Mouse (Mus musculus) CH12.LX (cell line): ENCODE data around the gene Ankub1. TPM values are rescaled to one million over a fixed set of nuclear protein-coding genes. Genes with fewer than 3 reads are reported as not detected.
A peak's percentile ranks its signal among the peaks of the same experiment; 100 is the strongest.

Experiments used
- DNase-seq: peaks from one replicate; pipeline ENCODE4 v3.0.0-alpha.2; 2013; ENCODE audit errors: extremely low read depth
- H3K27ac ChIP-seq: 2 replicates; pipeline ENCODE4 v1.5.1; 2012; ENCODE audit warnings: low read depth, mild to moderate bottlenecking, control low read depth, moderate library complexity; ENCODE audit not compliant: insufficient read depth
- H3K27me3 ChIP-seq: replicated peaks from 2 replicates; pipeline ENCODE3; 2012; ENCODE audit warnings: inconsistent platforms
- H3K36me3 ChIP-seq, 2 experiments: replicated peaks in 1 of 2; 2 replicates each; pipeline versions ENCODE3 to v1.6.1; 2012; ENCODE audit warnings: inconsistent platforms in 1 of 2, low read length in 1 of 2, mild to moderate bottlenecking in 1 of 2, mixed read lengths in 1 of 2, moderate library complexity in 1 of 2; ENCODE audit not compliant: control insufficient read depth in 1 of 2, insufficient read depth in 1 of 2
- H3K4me1 ChIP-seq, 2 experiments: 2 replicates each; pipeline ENCODE4 v1.6.1; 2012; ENCODE audit warnings: inconsistent platforms in 1 of 2, moderate library complexity in 1 of 2; ENCODE audit not compliant: insufficient read depth in 2 of 2, control insufficient read depth in 1 of 2
- H3K4me2 ChIP-seq: 2 replicates; pipeline ENCODE4 v1.6.1; 2012; ENCODE audit warnings: low read depth, mild to moderate bottlenecking, control low read depth; ENCODE audit not compliant: poor library complexity, insufficient read depth, severe bottlenecking
- H3K4me3 ChIP-seq, 3 experiments: fragments of 150-350 bp in 1 of 3; sonication (generic) in 1 of 3; replicated peaks in 1 of 3; 2 replicates each; pipeline versions ENCODE3 to v1.5.1; 2011 to 2012; ENCODE audit warnings: low read depth in 2 of 3, low read length in 2 of 3, mild to moderate bottlenecking in 2 of 3, moderate library complexity in 2 of 3, control low read depth in 1 of 3, improper control_type of control experiment in 1 of 3, inconsistent platforms in 1 of 3, mixed read lengths in 1 of 3; ENCODE audit not compliant: poor library complexity in 1 of 3
- H3K79me2 ChIP-seq: replicated peaks from 2 replicates; pipeline ENCODE4 v1.6.1; 2012; ENCODE audit warnings: mild to moderate bottlenecking, moderate library complexity; ENCODE audit not compliant: control insufficient read depth, poor library complexity, insufficient read depth, severe bottlenecking; ENCODE audit errors: extremely low read depth
- H3K9ac ChIP-seq: 2 replicates; pipeline ENCODE4 v1.6.1; 2012; ENCODE audit warnings: low read depth, mild to moderate bottlenecking, control low read depth, moderate library complexity; ENCODE audit not compliant: insufficient read depth
- H3K9me3 ChIP-seq: replicated peaks from 2 replicates; pipeline ENCODE3; 2012; ENCODE audit warnings: low read length, inconsistent platforms, mixed read lengths
- CTCF ChIP-seq, 2 experiments: IDR thresholded peaks in 1 of 2; conservative IDR thresholded peaks in 1 of 2; 2 replicates each; pipeline ENCODE4 v1.5.1; 2011 to 2012; ENCODE audit warnings: low read depth in 2 of 2, low read length in 2 of 2, improper control_type of control experiment in 1 of 2, inconsistent platforms in 1 of 2, mild to moderate bottlenecking in 1 of 2, moderate library complexity in 1 of 2
- E2F4 ChIP-seq: IDR thresholded peaks from 2 replicates; pipeline ENCODE4 v1.6.1; 2011; ENCODE audit warnings: low read depth, low read length, improper control_type of control experiment; ENCODE audit not compliant: insufficient replicate concordance
- GABPA ChIP-seq: IDR thresholded peaks from 2 replicates; pipeline ENCODE4 v1.6.1; 2012; ENCODE audit warnings: low read depth, low read length, improper control_type of control experiment, inconsistent platforms; ENCODE audit not compliant: insufficient replicate concordance
- HCFC1 ChIP-seq: IDR thresholded peaks from 2 replicates; pipeline ENCODE4 v1.6.1; 2012; ENCODE audit warnings: low read depth, mild to moderate bottlenecking, inconsistent platforms, low read length, improper control_type of control experiment
- IRF4 ChIP-seq: IDR thresholded peaks from 2 replicates; pipeline ENCODE4 v1.6.1; 2014; ENCODE audit warnings: low read depth, mild to moderate bottlenecking, inconsistent platforms, low read length, improper control_type of control experiment
- JUN ChIP-seq: IDR thresholded peaks from 2 replicates; pipeline ENCODE4 v1.6.1; 2011; ENCODE audit warnings: low read depth, mild to moderate bottlenecking, low read length, improper control_type of control experiment, moderate library complexity; ENCODE audit not compliant: insufficient read depth
- MEF2A ChIP-seq: IDR thresholded peaks from 2 replicates; pipeline ENCODE4 v1.6.1; 2014; ENCODE audit warnings: low read depth, mild to moderate bottlenecking, inconsistent platforms, low read length, improper control_type of control experiment, borderline replicate concordance
- MXI1 ChIP-seq: IDR thresholded peaks from 2 replicates; pipeline ENCODE4 v1.6.1; 2011; ENCODE audit warnings: mild to moderate bottlenecking, low read depth, low read length, improper control_type of control experiment
- MYC ChIP-seq: IDR thresholded peaks from 2 replicates; pipeline ENCODE4 v1.6.1; 2011; ENCODE audit warnings: low read depth, mild to moderate bottlenecking, improper control_type of control experiment, low read length
- NELFE ChIP-seq: IDR thresholded peaks from 2 replicates; pipeline ENCODE4 v1.6.1; 2011; ENCODE audit warnings: low read depth, low read length, improper control_type of control experiment
- PAX5 ChIP-seq: IDR thresholded peaks from 2 replicates; pipeline ENCODE4 v1.6.1; 2012; ENCODE audit warnings: low read length, inconsistent platforms, mixed read lengths
- RAD21 ChIP-seq: IDR thresholded peaks from 2 replicates; pipeline ENCODE4 v1.6.1; 2011; ENCODE audit warnings: low read depth, mild to moderate bottlenecking, low read length, improper control_type of control experiment, moderate library complexity
- SIN3A ChIP-seq: IDR thresholded peaks from 2 replicates; pipeline ENCODE4 v1.6.1; 2012; ENCODE audit warnings: low read length, improper control_type of control experiment, inconsistent platforms
- TCF12 ChIP-seq: IDR thresholded peaks from 2 replicates; pipeline ENCODE4 v1.6.1; 2014; ENCODE audit warnings: low read depth, mild to moderate bottlenecking, inconsistent platforms, low read length, improper control_type of control experiment
- UBTF ChIP-seq: IDR thresholded peaks from 2 replicates; pipeline ENCODE4 v1.6.1; 2012; ENCODE audit warnings: low read depth, mild to moderate bottlenecking, inconsistent platforms, low read length, improper control_type of control experiment, moderate library complexity
- USF1 ChIP-seq: IDR thresholded peaks from 2 replicates; pipeline ENCODE4 v1.6.1; 2014; ENCODE audit warnings: low read depth, mild to moderate bottlenecking, inconsistent platforms, low read length, improper control_type of control experiment
- dilution Hi-C: fragments of 300-500 bp; cut with MboI; formaldehyde crosslinking; loops from 2 replicates; pipeline ENCODE4 v1.14.3; 2020; ENCODE audit warnings: low sequenced_read_pairs; ENCODE audit not compliant: extremely low pct_unique_long_range_greater_than_20kb, extremely low pct_ligation_motif_present
- in situ Hi-C: fragments of 300-500 bp; cut with MboI; formaldehyde crosslinking; loops from 3 replicates; pipeline ENCODE4 v1.14.3; 2019; ENCODE audit warnings: low sequenced_read_pairs, low pct_ligation_motif_present, low pct_unique_long_range_greater_than_20kb, mixed read lengths
- polyA plus RNA-seq: library from polyadenylated mRNA; unstranded; fragments of >175 nt; gene quantifications from 2 replicates; pipeline ENCODE4 v1.2.1, GENCODE M21; 2012; ENCODE audit warnings: low read depth; ENCODE audit not compliant: insufficient read length
- total RNA-seq, 2 experiments: library from RNA; depleted of rRNA; stranded (reverse); fragments of 300-350 nt in 1 of 2; fragments of >200 nt in 1 of 2; gene quantifications; 2 replicates each; pipeline ENCODE4 v1.2.3; 2012 to 2014

Ankub1 gene
- total and polyA plus RNA-seq, 3 experiments: 0.14 TPM; not detected in 2

DNA sequence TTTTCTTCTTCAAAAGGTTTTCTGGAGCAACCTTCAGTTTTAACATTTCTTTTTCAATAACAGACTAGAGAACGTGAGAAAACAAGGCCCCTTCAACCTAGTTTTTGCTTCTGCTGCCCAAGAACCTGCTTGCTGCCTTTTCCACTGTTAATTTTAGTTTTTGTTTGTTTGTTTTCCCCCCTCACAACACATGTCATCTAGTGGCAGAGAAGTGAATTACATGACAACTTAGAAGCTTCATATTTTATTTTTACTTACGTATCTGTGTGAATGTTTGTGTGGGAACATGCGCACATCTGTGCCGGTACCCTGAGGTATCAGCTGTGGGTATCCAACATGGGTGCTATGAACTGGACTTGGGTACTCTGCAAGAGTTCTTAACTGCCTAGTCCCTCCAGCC is 76.9 kb downstream of the Ankub1 start:
- Histone ChIP-seq H3K4me3 (no peak overlapping the region), H3K27ac (no peak overlapping the region), H3K4me2 (no peak overlapping the region), H3K4me1 (no peaks in the 10 kb centered on the region), H3K36me3 (no peaks in the 10 kb centered on the region), H3K27me3 (no peaks in the 10 kb centered on the region), H3K9me3 (no peaks in the 10 kb centered on the region), H3K79me2 (no peaks in the 10 kb centered on the region), H3K9ac (no peak overlapping the region)
- DNase-seq: no peak
- TF ChIP-seq RAD21 (peak; percentile 4), GABPA (no peak), CTCF (conservative IDR thresholded peaks at IDR 0.05 in 1 of 2, IDR thresholded peaks at IDR 0.05 in 1 of 2; ENCODE audit: low read depth in 2 of 2, low read length in 2 of 2) (peak in 1 of 2 experiments; percentile 29; a peak in 1 of 4 replicates)
- in situ Hi-C loops: loop anchor here (25.0 kb wide), 1 partner anchor 353 kb away; no protein-coding TSS in a partner anchor
- dilution Hi-C loops: no loop called here

DNA sequence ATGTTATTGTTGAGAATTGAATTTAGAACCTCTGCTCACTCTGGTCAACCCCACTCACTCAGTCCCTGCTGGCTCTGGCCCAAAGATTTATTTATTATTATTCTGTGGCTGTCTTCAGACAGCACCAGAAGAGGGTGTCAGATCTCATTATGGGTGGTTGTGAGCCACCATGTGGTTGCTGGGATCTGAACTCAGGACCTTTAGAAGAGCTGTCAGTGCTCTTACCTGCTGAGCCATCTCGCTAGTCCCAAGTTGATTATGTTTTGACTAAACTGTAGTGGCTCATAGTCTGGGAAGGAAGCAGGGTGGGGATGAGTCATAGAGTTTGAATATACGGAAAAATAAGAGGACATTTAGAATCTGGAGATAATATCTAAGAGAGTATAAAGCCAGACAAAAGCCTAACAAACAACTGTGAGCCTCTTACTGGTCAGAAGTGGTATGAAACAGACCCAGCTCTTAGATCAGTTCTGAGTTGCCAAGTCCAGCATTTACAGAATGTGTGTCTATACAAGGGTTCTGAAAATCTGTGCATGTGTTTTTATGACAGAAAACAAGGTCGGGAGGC is 80.1 kb downstream of the Ankub1 start:
- Histone ChIP-seq H3K9ac (no peak overlapping the region), H3K36me3 (no peaks in the 10 kb centered on the region), H3K4me2 (no peak overlapping the region), H3K9me3 (no peaks in the 10 kb centered on the region), H3K27ac (no peak overlapping the region), H3K4me1 (no peaks in the 10 kb centered on the region), H3K79me2 (no peaks in the 10 kb centered on the region), H3K27me3 (no peaks in the 10 kb centered on the region), H3K4me3 (no peak overlapping the region)
- dilution Hi-C loops (no loop called here), in situ Hi-C loops (loop anchor here (25.0 kb wide), 1 partner anchor 350 kb away; no protein-coding TSS in a partner anchor)
- no peak for TF ChIP-seq E2F4
- no peak for TF ChIP-seq NELFE
- no peak for TF ChIP-seq MXI1
- no peak for TF ChIP-seq USF1
- no peak for TF ChIP-seq JUN
- no peak for TF ChIP-seq MEF2A
- TF ChIP-seq TCF12: no peak
- no peak for TF ChIP-seq RAD21
- no peak for TF ChIP-seq MYC
- no peak for TF ChIP-seq PAX5
- TF ChIP-seq HCFC1: no peak
- no peak for TF ChIP-seq UBTF
- no peak for TF ChIP-seq IRF4
- no peak for TF ChIP-seq SIN3A
- no peak for DNase-seq
